Mouse (Mus musculus) stomach, postnatal 0 days (tissue): Measurements from ENCODE around the gene Ndufc1.

Source experiments
- CTCF ChIP-seq: IDR thresholded peaks from 2 replicates; pipeline ENCODE4 v1.5.1; 2016; ENCODE audit warnings: antibody characterized with exemption, low read depth, mild to moderate bottlenecking, moderate library complexity
- EP300 ChIP-seq: optimal IDR thresholded peaks from 2 replicates; pipeline ENCODE3; 2016; ENCODE audit warnings: antibody characterized with exemption

- TF ChIP-seq CTCF (no peak), EP300 (no peak)
Measured at GRCm38 (mm10) chr3:51393651-51394050, 15.1 kb downstream of the Ndufc1 start.
